Comparison of ENCODE assay signal across 23 mouse cellular contexts in genomic region chr16:65069867-65070266, GRCm38 (mm10). TPM values are rescaled to one million over a fixed set of nuclear protein-coding genes. Genes with fewer than 3 reads are reported as not detected.
A peak's percentile ranks its signal among the peaks of the same experiment; 100 is the strongest.
DNase-seq lines count a peak whose midpoint lies in the region.
"Had no signal": no experiment of that assay in that cellular context is flagged by ENCODE, and none has a peak within 500 bp of the region (broad histone marks: within the 10 kb centered on the region; RNA-seq: fewer than 3 reads in every experiment).

No protein-coding gene starts in this region.

- peak; percentile 22 for DNase-seq in Muller cell, postnatal 12 days (ENCODE audit: inconsistent ontology term)
- DNase-seq in brain, adult 2 months (ENCODE audit: low read depth, low spot score), result peak; percentile 13
- DNase-seq in embryo, embryonic 9.5 days (ENCODE audit: extremely low spot score), result no peak
- DNase-seq in heart, adult 11 months, result no peak
- no peak for DNase-seq in adrenal gland, adult 2 months
- DNase-seq: adrenal gland, postnatal 10 days; adrenal gland, postnatal 25 days; B cell, adult 2 months; cerebellum, adult 11 months; cerebellum, adult 18-20 months; cerebellum, adult 8-10 months; cerebellum, adult 9-11 months; cerebellum, postnatal 14 days; cerebellum, postnatal 36 days; embryo, embryonic 11 days had no signal

RNA-seq across cellular contexts. Expression of gene Htr1f, which starts 35.8 kb away (rescaled TPM):
- total RNA-seq in adrenal gland, adult 2 months (2021), result not detected
- polyA plus RNA-seq in adrenal gland, adult 2 months (2012; rRNA removed), result not detected in 2 replicates
- total RNA-seq: adrenal gland, adult 18-20 months; adrenal gland, postnatal 25 days; CH12.LX; common myeloid progenitor, adult 5-6 weeks; G1E had no signal
- polyA plus RNA-seq: activated CD4-positive, CD25-positive, alpha-beta regulatory T cell, adult 4 months; CD4-positive, CD25-positive, alpha-beta regulatory T cell, adult 4 months; erythroblast, embryonic 14.5 days; forebrain, embryonic 10.5 days; G1E had no signal

Comparison
In these comparisons a context has a peak if more than half of its experiments do, and no peak if none do; other contexts are left out.
1. DNase-seq: peak in Muller cell, postnatal 12 days (single experiment) and brain, adult 2 months (single experiment); none in embryo, embryonic 9.5 days (single experiment), heart, adult 11 months (single experiment) and adrenal gland, adult 2 months (single experiment).